Mouse (Mus musculus): ENCODE data around the gene Cyp26c1. TPM values are rescaled to one million over a fixed set of nuclear protein-coding genes. Genes with fewer than 3 reads are reported as not detected.

Cyp26c1 gene
- total and polyA plus RNA-seq, 2 experiments from 2014 or later = not detected

DNA sequence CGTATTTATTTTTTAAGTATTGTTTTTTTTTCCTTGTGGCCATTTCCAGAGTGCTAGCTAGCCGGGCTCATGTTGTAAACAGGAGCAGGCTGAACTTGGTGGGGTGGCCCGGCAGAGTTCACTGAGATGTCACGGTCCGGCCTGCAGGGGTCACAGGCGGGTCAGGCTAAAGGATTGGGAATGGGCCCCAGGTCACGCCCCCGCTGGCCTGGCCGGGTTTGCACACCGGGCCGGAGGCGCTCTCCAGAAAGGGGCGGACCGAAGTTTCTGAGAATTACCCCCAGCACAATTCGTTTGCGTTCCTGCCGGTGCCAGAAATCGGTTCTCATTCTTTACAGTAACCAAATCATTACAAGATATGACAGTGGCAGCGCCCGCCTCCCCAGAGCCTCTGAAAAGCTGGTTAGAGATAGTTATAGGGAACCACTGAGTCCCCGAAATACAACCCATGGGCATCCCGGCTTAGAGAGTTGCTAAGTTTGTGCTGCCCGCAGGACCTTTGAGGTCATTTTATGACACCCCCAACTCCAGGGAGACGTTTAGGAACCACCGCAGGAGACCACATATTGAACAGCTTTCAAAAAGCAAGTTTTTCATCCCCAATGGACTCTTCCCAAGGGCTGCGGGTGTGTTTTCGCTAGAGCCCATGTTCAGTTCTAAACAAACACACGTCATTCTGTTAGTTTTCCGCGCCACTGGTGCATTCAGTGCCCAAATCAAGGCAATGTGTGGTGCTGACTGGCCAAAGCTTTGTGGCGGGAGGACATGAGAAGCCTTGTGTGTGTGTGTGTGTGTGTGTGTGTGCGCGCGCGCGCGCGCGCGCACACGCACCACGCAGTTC lies 10.6 kb downstream of the Cyp26c1 start:
- H3K36me3 ChIP-seq (replicated peaks; ENCODE audit: control insufficient read depth, insufficient read depth, low read length) = no peaks in the 10 kb centered on the region
- peak overlapping the region; percentile 46 for H3K4me3 ChIP-seq (ENCODE audit: low read depth, low read length)
- WGBS = 7% methylated on average over 42 of the region's 42 CpGs
- peaks cover 100% of the 10 kb centered on the region for H3K27me3 ChIP-seq (ENCODE audit: control insufficient read depth, insufficient read depth, low read length)
- peak overlapping the region; percentile 67 for H3K4me2 ChIP-seq (ENCODE audit: low read depth, low read length)
- DNase-seq (ENCODE audit: low spot score) (no peak), ATAC-seq (ENCODE audit: insufficient read depth, low read depth) (no peak)
- H3K27ac ChIP-seq (ENCODE audit: low read depth) = no peak overlapping the region
- no peak overlapping the region for H3K9ac ChIP-seq (replicated peaks; ENCODE audit: low read depth, low read length)
- TF ChIP-seq CTCF (IDR thresholded peaks at IDR 0.05; ENCODE audit: low read depth) = no peak
- TF ChIP-seq EP300 (IDR thresholded peaks at IDR 0.05; ENCODE audit: low read depth) = no peak
- peaks cover 26% of the 10 kb centered on the region for H3K4me1 ChIP-seq (ENCODE audit: control insufficient read depth, insufficient read depth)
- H3K9me3 ChIP-seq (replicated peaks; ENCODE audit: control insufficient read depth, low read length) = no peaks in the 10 kb centered on the region

GRCm38 (mm10) chr19:37696603-37697334 lies 11.4 kb downstream of the Cyp26c1 start:
- 4% methylated on average over 22 of the region's 22 CpGs for WGBS
- Histone ChIP-seq H3K27me3 (ENCODE audit: control insufficient read depth, insufficient read depth, low read length) (peaks cover 99% of the 10 kb centered on the region), H3K4me1 (ENCODE audit: control insufficient read depth, insufficient read depth) (peaks cover 26% of the 10 kb centered on the region), H3K36me3 (replicated peaks; ENCODE audit: control insufficient read depth, insufficient read depth, low read length) (no peaks in the 10 kb centered on the region), H3K4me3 (ENCODE audit: low read depth, low read length) (peak overlapping the region; percentile 46), H3K4me2 (ENCODE audit: low read depth, low read length) (peak overlapping the region; percentile 67), H3K27ac (ENCODE audit: low read depth) (no peak overlapping the region), H3K9me3 (replicated peaks; ENCODE audit: control insufficient read depth, low read length) (no peaks in the 10 kb centered on the region), H3K9ac (replicated peaks; ENCODE audit: low read depth, low read length) (no peak overlapping the region)
- DNase-seq (ENCODE audit: low spot score) (no peak), ATAC-seq (ENCODE audit: insufficient read depth, low read depth) (no peak)
- TF ChIP-seq EP300 (IDR thresholded peaks at IDR 0.05; ENCODE audit: low read depth) (no peak), CTCF (IDR thresholded peaks at IDR 0.05; ENCODE audit: low read depth) (no peak)

DNA sequence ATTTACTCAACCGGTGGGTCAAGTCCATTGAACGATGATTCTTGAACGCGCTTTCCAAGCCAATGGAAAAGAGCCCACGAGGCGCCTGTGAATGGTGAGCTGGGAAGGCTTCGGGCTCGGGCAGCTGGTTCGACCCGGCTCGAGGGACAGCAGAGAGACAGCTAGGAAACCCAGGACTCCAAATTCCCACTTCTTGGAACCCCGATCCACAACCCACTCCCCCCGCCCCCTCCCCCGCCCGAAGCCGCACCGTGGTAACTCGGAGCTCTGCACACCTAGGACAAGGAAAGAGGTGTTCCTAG lies 11.9 kb downstream of the Cyp26c1 start:
- peak overlapping the region; percentile 46 for H3K4me3 ChIP-seq (ENCODE audit: low read depth, low read length)
- peaks cover 99% of the 10 kb centered on the region for H3K27me3 ChIP-seq (ENCODE audit: control insufficient read depth, insufficient read depth, low read length)
- peaks cover 26% of the 10 kb centered on the region for H3K4me1 ChIP-seq (ENCODE audit: control insufficient read depth, insufficient read depth)
- TF ChIP-seq EP300 (IDR thresholded peaks at IDR 0.05; ENCODE audit: low read depth) (no peak), CTCF (IDR thresholded peaks at IDR 0.05; ENCODE audit: low read depth) (no peak)
- H3K36me3 ChIP-seq (replicated peaks; ENCODE audit: control insufficient read depth, insufficient read depth, low read length) = no peaks in the 10 kb centered on the region
- H3K9me3 ChIP-seq (replicated peaks; ENCODE audit: control insufficient read depth, low read length) = no peaks in the 10 kb centered on the region
- 1% methylated on average over 18 of the region's 18 CpGs for WGBS
- H3K4me2 ChIP-seq (ENCODE audit: low read depth, low read length) = peak overlapping the region; percentile 67
- ATAC-seq (ENCODE audit: insufficient read depth, low read depth) (no peak), DNase-seq (ENCODE audit: low spot score) (no peak)
- no peak overlapping the region for H3K9ac ChIP-seq (replicated peaks; ENCODE audit: low read depth, low read length)
- no peak overlapping the region for H3K27ac ChIP-seq (ENCODE audit: low read depth)

DNA sequence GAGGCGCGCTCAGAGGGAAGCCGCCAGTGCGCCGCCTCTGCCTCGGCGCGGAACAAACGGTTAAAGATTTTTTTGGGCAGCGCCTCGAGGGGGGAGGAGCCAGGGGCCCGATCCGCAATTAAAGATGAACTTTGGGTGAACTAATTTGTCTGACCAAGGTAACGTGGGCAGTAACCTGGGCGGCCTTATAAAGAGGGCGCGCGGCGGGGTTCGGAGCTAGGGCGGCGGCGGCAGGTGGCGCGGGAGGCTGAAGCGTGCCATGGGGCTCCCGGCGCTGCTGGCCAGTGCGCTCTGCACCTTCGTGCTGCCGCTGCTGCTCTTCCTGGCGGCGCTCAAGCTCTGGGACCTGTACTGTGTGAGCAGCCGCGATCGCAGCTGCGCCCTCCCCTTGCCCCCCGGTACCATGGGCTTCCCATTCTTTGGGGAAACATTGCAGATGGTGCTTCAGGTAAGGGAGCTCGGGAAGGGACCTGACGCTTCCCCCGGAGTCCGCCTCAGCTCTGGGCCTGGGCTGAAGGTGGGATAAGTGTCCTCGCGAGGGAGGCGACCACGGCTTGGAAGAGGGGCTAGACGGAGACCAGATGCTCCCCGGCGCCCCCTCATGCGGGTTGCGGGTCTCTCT lies 12.4 kb downstream of the Cyp26c1 start, which contains the start of gene Cyp26a1:
Gene Cyp26a1 (plus strand): TSS at position 148 of the 622 bp plus-strand sequence.
- no peaks in the 10 kb centered on the region for H3K9me3 ChIP-seq (replicated peaks; ENCODE audit: control insufficient read depth, low read length)
- ATAC-seq (ENCODE audit: insufficient read depth, low read depth) (no peak), DNase-seq (ENCODE audit: low spot score) (no peak)
- peaks cover 26% of the 10 kb centered on the region for H3K4me1 ChIP-seq (ENCODE audit: control insufficient read depth, insufficient read depth)
- under 1% methylated on average over 46 of the region's 51 CpGs for WGBS
- H3K36me3 ChIP-seq (replicated peaks; ENCODE audit: control insufficient read depth, insufficient read depth, low read length) = no peaks in the 10 kb centered on the region
- peak within 1 kb of the TSS; percentile 67 for H3K4me2 ChIP-seq (ENCODE audit: low read depth, low read length)
- no peak within 1 kb of the TSS for H3K27ac ChIP-seq (ENCODE audit: low read depth)
- TF ChIP-seq CTCF (IDR thresholded peaks at IDR 0.05; ENCODE audit: low read depth) = no peak
- no peak for TF ChIP-seq EP300 (IDR thresholded peaks at IDR 0.05; ENCODE audit: low read depth)
- no peak within 1 kb of the TSS for H3K9ac ChIP-seq (replicated peaks; ENCODE audit: low read depth, low read length)
- peaks cover 99% of the 10 kb centered on the region for H3K27me3 ChIP-seq (ENCODE audit: control insufficient read depth, insufficient read depth, low read length)
- H3K4me3 ChIP-seq (ENCODE audit: low read depth, low read length) = peak within 1 kb of the TSS; percentile 46

GRCm38 (mm10) chr19:37698273-37699160 lies 13.1 kb downstream of the Cyp26c1 start:
- Histone ChIP-seq H3K4me2 (ENCODE audit: low read depth, low read length) (peak overlapping the region; percentile 67), H3K9me3 (replicated peaks; ENCODE audit: control insufficient read depth, low read length) (no peaks in the 10 kb centered on the region), H3K27ac (ENCODE audit: low read depth) (no peak overlapping the region), H3K4me3 (ENCODE audit: low read depth, low read length) (peak overlapping the region; percentile 46), H3K4me1 (ENCODE audit: control insufficient read depth, insufficient read depth) (peaks cover 26% of the 10 kb centered on the region), H3K27me3 (ENCODE audit: control insufficient read depth, insufficient read depth, low read length) (peaks cover 99% of the 10 kb centered on the region), H3K36me3 (replicated peaks; ENCODE audit: control insufficient read depth, insufficient read depth, low read length) (no peaks in the 10 kb centered on the region), H3K9ac (replicated peaks; ENCODE audit: low read depth, low read length) (no peak overlapping the region)
- 2% methylated on average over 63 of the region's 63 CpGs for WGBS
- DNase-seq (ENCODE audit: low spot score) (no peak), ATAC-seq (ENCODE audit: insufficient read depth, low read depth) (no peak)
- TF ChIP-seq CTCF (IDR thresholded peaks at IDR 0.05; ENCODE audit: low read depth) = no peak
- no peak for TF ChIP-seq EP300 (IDR thresholded peaks at IDR 0.05; ENCODE audit: low read depth)
